Mouse (Mus musculus): ENCODE data around the gene Cuedc1.

DNA sequence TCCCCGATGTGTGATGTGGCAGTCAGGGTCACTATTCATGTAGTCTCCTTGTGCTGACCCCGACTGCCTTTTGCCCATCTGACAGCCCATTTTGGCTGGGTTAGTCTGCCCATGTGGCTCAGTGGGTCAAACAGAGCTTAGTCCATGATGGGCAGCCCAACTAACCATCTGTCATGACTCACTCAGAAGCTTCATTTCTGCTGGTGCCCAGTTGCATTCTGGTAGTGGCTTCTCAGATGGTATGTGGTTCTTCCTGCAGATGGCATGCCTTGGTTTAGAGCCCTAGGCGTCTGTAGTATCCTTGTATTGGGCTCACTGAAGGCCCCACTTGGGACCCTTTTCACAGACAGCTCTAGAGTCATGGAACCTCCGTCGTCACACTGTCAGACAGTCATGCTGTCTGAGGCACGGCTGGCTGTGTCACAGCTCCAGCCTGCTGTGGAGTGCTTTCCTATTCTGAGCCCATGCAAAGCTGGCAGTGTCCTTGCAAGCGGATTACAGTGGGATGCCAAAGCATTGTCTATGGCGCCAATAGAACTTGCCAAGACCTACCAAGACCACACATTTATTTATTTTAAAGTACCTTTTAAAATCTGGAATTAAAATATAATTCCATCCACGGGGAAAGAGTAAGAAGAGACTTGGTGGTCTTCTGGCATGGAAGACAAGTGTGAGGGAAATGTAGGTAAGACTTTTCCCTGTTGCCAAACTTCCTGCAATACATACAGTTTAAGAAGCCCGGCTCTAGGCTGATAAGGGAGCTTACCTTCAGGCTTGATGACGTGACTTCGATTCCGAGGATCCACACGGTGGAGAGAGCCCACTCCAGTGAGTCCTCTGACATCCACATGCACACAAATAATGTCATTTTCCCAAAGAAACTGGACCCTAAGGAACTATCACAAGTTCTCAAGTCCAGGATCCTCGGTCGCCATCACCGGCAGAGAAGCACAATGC lies 129.4 kb downstream of the Cuedc1 start:
- TF ChIP-seq CTCF (IDR thresholded peaks at IDR 0.05; ENCODE audit: extremely low read depth, insufficient read depth, insufficient read length, insufficient replicate concordance) (no peak), POLR2A (IDR thresholded peaks at IDR 0.05; ENCODE audit: low read depth, low read length) (no peak)

Measured in spleen, adult 2 months (tissue).